Mouse (Mus musculus) C2C12 (cell line): ENCODE measurements at regions not wholly inside any gene's neighbourhood (a gene's known extent, or its start where the extent isn't known, plus 50 kb on each side); places are given as distances from the start of the nearest gene placed in this dataset.

Experiments used
- H3K27me3 ChIP-seq: one replicate; pipeline ENCODE4 v1.6.1; 2011; ENCODE audit not compliant: control insufficient read depth, insufficient read depth, insufficient read length
- H3K36me3 ChIP-seq: one replicate; pipeline ENCODE4 v1.6.1; 2011; ENCODE audit not compliant: control insufficient read depth, insufficient read depth
- H3K4me3 ChIP-seq: one replicate; pipeline ENCODE4 v1.5.1; 2011; ENCODE audit warnings: mild to moderate bottlenecking, control low read depth; ENCODE audit not compliant: poor library complexity, insufficient read depth, severe bottlenecking
- H3K79me2 ChIP-seq: one replicate; pipeline ENCODE4 v1.6.1; 2011; ENCODE audit not compliant: control insufficient read depth, insufficient read depth
- H3K79me3 ChIP-seq: one replicate; pipeline ENCODE4 v1.6.1; 2011; ENCODE audit warnings: low read depth, control low read depth
- H3ac ChIP-seq: one replicate; pipeline ENCODE3; 2011; ENCODE audit warnings: low read depth; ENCODE audit not compliant: control insufficient read depth, insufficient read length
- CEBPB ChIP-seq: IDR thresholded peaks from one replicate; pipeline ENCODE4 v1.6.1; 2011; ENCODE audit warnings: low read depth, mild to moderate bottlenecking, control low read depth, moderate library complexity
- CTCF ChIP-seq: IDR thresholded peaks from one replicate; pipeline ENCODE4 v1.5.1; 2011; ENCODE audit not compliant: control insufficient read depth, insufficient read depth, insufficient read length
- FOSL1 ChIP-seq: IDR thresholded peaks from one replicate; pipeline ENCODE4 v1.8.0; 2011; ENCODE audit warnings: mild to moderate bottlenecking, low read length; ENCODE audit not compliant: poor library complexity, insufficient read depth, severe bottlenecking
- MAX ChIP-seq: IDR thresholded peaks from one replicate; pipeline ENCODE4 v1.6.1; 2011; ENCODE audit warnings: mild to moderate bottlenecking, control low read depth
- MYOD1 ChIP-seq: IDR thresholded peaks from one replicate; pipeline ENCODE4 v1.6.1; 2011; ENCODE audit warnings: low read depth; ENCODE audit not compliant: control insufficient read depth, insufficient read length
- MYOG ChIP-seq: IDR thresholded peaks from one replicate; pipeline ENCODE4 v1.6.1; 2011; ENCODE audit not compliant: control insufficient read depth, insufficient read length; ENCODE audit errors: extremely low read depth
- USF1 ChIP-seq: IDR thresholded peaks from one replicate; pipeline ENCODE4 v1.6.1; 2011; ENCODE audit warnings: low read depth, mild to moderate bottlenecking, control low read depth, moderate library complexity

DNA sequence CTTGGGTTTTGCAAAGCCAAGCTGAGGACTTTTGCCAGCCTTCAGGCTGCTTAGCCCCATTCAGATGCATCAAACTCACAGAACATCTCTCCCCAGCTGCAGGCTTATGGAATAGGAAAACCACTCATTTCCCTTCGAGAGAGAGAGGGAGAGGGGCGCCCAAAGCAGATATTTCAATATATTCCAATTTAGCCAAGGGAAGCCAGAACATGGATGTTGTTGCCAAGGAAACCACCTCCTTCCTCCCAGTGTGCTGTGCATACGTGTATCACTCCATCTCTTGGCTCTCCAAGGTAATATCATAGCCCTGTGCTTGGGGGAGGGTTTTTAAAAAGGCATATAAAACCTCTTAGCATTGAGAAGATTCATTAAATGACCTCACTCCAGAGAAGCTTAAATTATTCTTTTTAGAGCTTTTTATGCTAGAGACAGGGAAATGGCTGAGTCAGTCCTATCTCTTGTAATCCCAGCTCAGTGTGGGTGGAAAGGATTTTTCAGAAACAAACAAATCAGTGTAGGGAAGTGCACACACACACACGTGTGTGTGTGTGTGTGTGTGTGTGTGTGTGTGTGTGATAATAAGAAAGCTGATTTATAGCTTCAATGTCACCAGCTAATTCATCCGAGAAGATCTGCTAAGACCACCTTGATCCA lies 245.1 kb downstream of the Rps24 start:
- H3K36me3 ChIP-seq = no peaks in the 10 kb centered on the region
- H3K4me3 ChIP-seq = no peak overlapping the region
- no peak overlapping the region for H3ac ChIP-seq
- TF ChIP-seq CTCF = no peak
- TF ChIP-seq MYOD1 = no peak
- no peak for TF ChIP-seq USF1
- no peak for TF ChIP-seq MAX
- no peak for TF ChIP-seq MYOG
- no peak for TF ChIP-seq FOSL1
- no peak for TF ChIP-seq CEBPB
- no peaks in the 10 kb centered on the region for H3K79me3 ChIP-seq
- no peaks in the 10 kb centered on the region for H3K27me3 ChIP-seq
- H3K79me2 ChIP-seq = no peaks in the 10 kb centered on the region

DNA sequence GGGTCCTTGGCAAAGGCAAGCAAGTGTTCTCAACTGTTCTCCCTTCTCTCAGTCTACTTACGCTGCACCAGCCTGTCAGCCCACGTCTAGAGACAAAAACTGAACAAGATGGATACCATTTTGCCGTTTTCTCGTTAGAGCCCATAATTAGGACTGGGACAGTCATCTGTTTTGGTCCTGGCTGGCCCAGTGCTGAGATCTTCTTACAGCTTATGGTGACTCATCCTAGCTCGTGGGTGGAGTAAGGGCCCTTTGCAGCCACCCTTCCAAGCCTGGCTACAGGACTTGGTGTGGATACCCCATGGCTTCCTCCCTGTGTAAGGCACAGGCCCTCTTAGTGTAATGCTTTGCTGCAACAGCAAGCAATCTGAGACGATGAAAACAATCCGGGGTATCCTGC lies 246.4 kb downstream of the Rps24 start:
- Histone ChIP-seq H3K79me3 (no peaks in the 10 kb centered on the region), H3K79me2 (no peaks in the 10 kb centered on the region), H3ac (no peak overlapping the region), H3K36me3 (no peaks in the 10 kb centered on the region), H3K4me3 (no peak overlapping the region), H3K27me3 (no peaks in the 10 kb centered on the region)
- TF ChIP-seq MYOD1 (no peak), MAX (no peak), USF1 (no peak), MYOG (no peak), FOSL1 (no peak)

DNA sequence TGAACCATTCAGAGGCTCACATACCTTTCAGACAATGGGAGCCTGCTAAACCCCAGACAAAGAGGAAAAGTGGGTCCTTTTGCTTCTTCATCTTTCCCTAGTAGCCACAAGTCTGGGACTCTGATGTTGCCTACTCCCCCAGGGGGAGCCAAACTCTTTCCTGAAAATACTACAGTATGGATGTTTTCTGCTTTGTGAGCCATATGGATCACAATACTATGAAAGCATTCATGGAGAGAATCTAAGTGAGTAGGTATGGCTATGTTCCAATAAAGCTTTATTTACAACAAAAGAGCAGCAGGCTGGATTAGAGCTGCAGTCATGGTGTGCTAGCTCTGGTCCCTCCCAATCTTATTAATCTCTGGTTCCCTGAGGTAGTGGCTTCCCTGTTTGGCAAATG lies 251.9 kb downstream of the Rps24 start:
- H3K36me3 ChIP-seq = no peaks in the 10 kb centered on the region
- no peaks in the 10 kb centered on the region for H3K27me3 ChIP-seq
- no peak overlapping the region for H3K4me3 ChIP-seq
- H3K79me3 ChIP-seq = no peaks in the 10 kb centered on the region
- H3ac ChIP-seq = no peak overlapping the region
- TF ChIP-seq MAX = no peak
- TF ChIP-seq USF1 = no peak
- TF ChIP-seq FOSL1 = no peak
- TF ChIP-seq CTCF = no peak
- no peak for TF ChIP-seq MYOG
- no peaks in the 10 kb centered on the region for H3K79me2 ChIP-seq

DNA sequence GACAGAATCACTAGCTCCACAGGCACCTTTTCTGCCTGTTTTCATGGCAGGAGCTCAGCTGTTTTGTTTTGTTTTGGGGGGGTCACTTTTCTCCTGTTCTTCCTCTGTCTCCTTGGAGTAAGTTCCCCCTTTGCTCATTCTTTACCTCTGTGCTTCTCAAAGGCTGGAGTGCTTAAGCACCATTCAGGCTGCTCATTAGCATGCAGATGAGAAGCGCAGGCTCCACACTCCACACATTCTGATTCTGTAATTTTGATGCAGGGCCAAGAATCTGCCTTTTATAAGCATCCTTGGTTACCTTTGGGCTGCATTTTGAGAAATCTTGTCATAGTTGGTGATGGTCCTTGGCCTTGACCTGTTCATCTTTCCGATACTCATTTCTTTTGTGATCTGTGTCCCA lies 257.5 kb downstream of the Rps24 start:
- H3K79me3 ChIP-seq = no peaks in the 10 kb centered on the region
- TF ChIP-seq USF1 (no peak), MYOG (no peak), FOSL1 (no peak), CTCF (no peak), CEBPB (no peak), MAX (no peak), MYOD1 (no peak)
- peaks cover 13% of the 10 kb centered on the region for H3K27me3 ChIP-seq
- no peaks in the 10 kb centered on the region for H3K79me2 ChIP-seq
- H3K36me3 ChIP-seq = no peaks in the 10 kb centered on the region
- no peak overlapping the region for H3K4me3 ChIP-seq
- no peak overlapping the region for H3ac ChIP-seq

DNA sequence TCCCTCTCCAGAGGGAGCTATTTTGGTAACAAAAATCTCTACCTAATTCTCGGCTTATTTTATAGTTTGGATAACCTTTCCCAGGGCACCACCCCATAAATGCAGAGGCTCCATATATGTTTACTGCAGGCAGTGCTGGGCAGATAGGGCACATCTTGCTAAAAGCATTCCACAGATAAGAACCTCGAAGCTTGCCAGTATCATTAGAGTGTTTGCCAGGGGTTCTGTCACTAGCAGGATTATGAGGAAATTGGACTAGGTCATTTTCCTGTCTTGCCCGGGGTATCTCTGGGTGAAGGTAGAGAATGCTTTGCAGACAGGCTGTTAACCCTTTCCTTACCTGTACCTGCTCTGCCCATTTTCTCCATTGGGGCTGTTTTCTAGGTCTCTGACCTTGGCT lies 258.8 kb downstream of the Rps24 start:
- no peaks in the 10 kb centered on the region for H3K79me3 ChIP-seq
- H3K79me2 ChIP-seq = no peaks in the 10 kb centered on the region
- peaks cover 16% of the 10 kb centered on the region for H3K27me3 ChIP-seq
- H3K4me3 ChIP-seq = no peak overlapping the region
- no peak overlapping the region for H3ac ChIP-seq
- TF ChIP-seq MAX (no peak), CTCF (no peak), CEBPB (no peak), MYOG (no peak), USF1 (no peak), MYOD1 (no peak), FOSL1 (no peak)
- H3K36me3 ChIP-seq = no peaks in the 10 kb centered on the region

DNA sequence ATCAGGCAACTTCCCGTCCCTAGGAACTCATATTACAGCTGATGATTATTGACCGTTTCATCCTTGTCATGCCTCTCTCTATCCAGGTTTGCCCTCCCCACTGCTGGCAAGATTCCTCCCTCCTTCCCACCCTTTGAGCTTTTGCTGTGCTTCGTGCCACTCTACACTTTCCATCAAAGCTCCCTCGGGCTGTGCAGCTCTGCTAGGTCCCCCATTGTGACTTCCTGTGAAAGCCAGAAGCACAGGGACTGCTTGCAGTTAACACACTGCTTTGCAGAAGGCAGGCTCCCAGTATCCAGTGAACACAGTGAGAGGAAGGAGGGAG lies 260.5 kb downstream of the Rps24 start:
- H3K36me3 ChIP-seq = no peaks in the 10 kb centered on the region
- no peak for TF ChIP-seq MAX
- no peak for TF ChIP-seq CEBPB
- TF ChIP-seq USF1 = no peak
- no peak for TF ChIP-seq MYOG
- no peak for TF ChIP-seq MYOD1
- TF ChIP-seq CTCF = no peak
- no peak for TF ChIP-seq FOSL1
- H3K79me2 ChIP-seq = no peaks in the 10 kb centered on the region
- no peak overlapping the region for H3K4me3 ChIP-seq
- H3ac ChIP-seq = no peak overlapping the region
- no peaks in the 10 kb centered on the region for H3K79me3 ChIP-seq
- peaks cover 22% of the 10 kb centered on the region for H3K27me3 ChIP-seq
